Comparison of ENCODE assay signal across 20 mouse cellular contexts in genomic region chr1:122453617-122454016, GRCm38 (mm10).
DNase-seq lines count a peak whose midpoint lies in the region; ATAC-seq and TF ChIP-seq lines count a peak whose summit lies in the region.
"Had no signal": no experiment of that assay in that cellular context is flagged by ENCODE, and none has a peak within 500 bp of the region (broad histone marks: within the 10 kb centered on the region; RNA-seq: fewer than 3 reads in every experiment).

No protein-coding gene starts in this region.

- TF ChIP-seq CTCF in forebrain, postnatal 0 days (IDR thresholded peaks at IDR 0.05; ENCODE audit: low read depth), result no peak

- intact Hi-C loops in left cerebral cortex, postnatal 4 days (cut with DNase I), result no loop called here
- intact Hi-C loops in left cerebral cortex, postnatal 36 days (cut with DNase I), result no loop called here

- H3K4me2 ChIP-seq in forebrain, postnatal 0 days (ENCODE audit: low read depth), result no peak overlapping the region
- H3K4me2 ChIP-seq in forebrain, embryonic 11.5 days (ENCODE audit: low read depth, low read length, severe bottlenecking), result no peak overlapping the region
- H3K4me2 ChIP-seq: limb, embryonic 15.5 days; lung, embryonic 14.5 days; midbrain, embryonic 12.5 days had no signal

- ATAC-seq in forebrain, postnatal 0 days, result peak; percentile 12; the same call in 1 of the 2 replicates
- ATAC-seq in forebrain, embryonic 11.5 days (replicated peaks; ENCODE audit: low FRiP score), result no peak
- ATAC-seq: CD4-positive, CD25-positive, alpha-beta regulatory T cell, adult 4 months; inflammation-experienced regulatory T-cells, adult 6 months had no signal

- no peaks in the 10 kb centered on the region for H3K36me3 ChIP-seq in forebrain, postnatal 0 days (ENCODE audit: insufficient read depth)
- no peaks in the 10 kb centered on the region for H3K36me3 ChIP-seq in forebrain, embryonic 11.5 days (ENCODE audit: control insufficient read depth, insufficient read depth, low read length)
- H3K36me3 ChIP-seq: heart, embryonic 10.5 days; hindbrain, embryonic 10.5 days; limb, embryonic 15.5 days; midbrain, embryonic 12.5 days had no signal

- H3K27ac ChIP-seq in forebrain, postnatal 0 days (ENCODE audit: low read depth, low read length), result no peak overlapping the region
- H3K27ac ChIP-seq in forebrain, embryonic 11.5 days (ENCODE audit: low read depth, low read length), result no peak overlapping the region
- H3K27ac ChIP-seq: heart, embryonic 10.5 days; hindbrain, embryonic 10.5 days; limb, embryonic 15.5 days; liver, embryonic 14.5 days; midbrain, embryonic 12.5 days had no signal

- no peaks in the 10 kb centered on the region for H3K27me3 ChIP-seq in forebrain, postnatal 0 days (ENCODE audit: insufficient read depth, low read length)
- H3K27me3 ChIP-seq in forebrain, embryonic 11.5 days (ENCODE audit: control insufficient read depth, insufficient read depth, low read length), result no peaks in the 10 kb centered on the region
- H3K27me3 ChIP-seq: limb, embryonic 15.5 days; midbrain, embryonic 12.5 days had no signal

- H3K9me3 ChIP-seq in forebrain, postnatal 0 days (ENCODE audit: low read length), result no peaks in the 10 kb centered on the region
- H3K9me3 ChIP-seq in forebrain, embryonic 11.5 days (ENCODE audit: control insufficient read depth, low read length), result no peaks in the 10 kb centered on the region
- H3K9me3 ChIP-seq: heart, embryonic 10.5 days; hindbrain, embryonic 10.5 days; limb, embryonic 15.5 days; midbrain, embryonic 12.5 days had no signal

- H3K9ac ChIP-seq in forebrain, postnatal 0 days, result no peak overlapping the region
- H3K9ac ChIP-seq in forebrain, embryonic 11.5 days (ENCODE audit: low read length), result no peak overlapping the region
- H3K9ac ChIP-seq: limb, embryonic 15.5 days; liver, embryonic 14.5 days; lung, embryonic 14.5 days; midbrain, embryonic 12.5 days had no signal

- 43% methylated on average over 3 of the region's 3 CpGs for WGBS in forebrain, postnatal 0 days
- WGBS in forebrain, embryonic 11.5 days, result 72% methylated on average over 3 of the region's 3 CpGs

- H3K4me3 ChIP-seq in forebrain, postnatal 0 days (ENCODE audit: low read depth, low read length), result no peak overlapping the region
- H3K4me3 ChIP-seq in forebrain, embryonic 11.5 days (ENCODE audit: low read depth, low read length), result no peak overlapping the region
- H3K4me3 ChIP-seq: heart, embryonic 10.5 days; hindbrain, embryonic 10.5 days; limb, embryonic 15.5 days; midbrain, embryonic 12.5 days had no signal

- DNase-seq in adrenal gland, postnatal 10 days, result peak; percentile 30
- no peak for DNase-seq in adrenal gland, postnatal 25 days
- DNase-seq in forebrain, postnatal 0 days, result peak; percentile 49
- DNase-seq in forebrain, embryonic 11.5 days (ENCODE audit: low spot score), result no peak
- DNase-seq in left cerebral cortex, postnatal 4 days, result peak; percentile 42
- no peak for DNase-seq in left cerebral cortex, postnatal 36 days (ENCODE audit: low spot score in 2 of 2)
- peak; percentile 8 for DNase-seq in brain, adult 2 months (ENCODE audit: low read depth, low spot score)
- DNase-seq: cerebellum, adult 18-20 months; kidney, adult 18-20 months; lung, embryonic 14.5 days; right cerebral cortex, postnatal 25 days; spleen, adult 18-20 months; thymus, postnatal 14 days had no signal

- H3K4me1 ChIP-seq in forebrain, postnatal 0 days (ENCODE audit: insufficient read depth), result no peaks in the 10 kb centered on the region
- H3K4me1 ChIP-seq in forebrain, embryonic 11.5 days (replicated peaks; ENCODE audit: control insufficient read depth, insufficient read depth, low read length), result no peaks in the 10 kb centered on the region
- H3K4me1 ChIP-seq: heart, embryonic 10.5 days; hindbrain, embryonic 10.5 days; midbrain, embryonic 12.5 days had no signal

Comparison
In these comparisons a context has a peak if more than half of its experiments do, and no peak if none do; other contexts are left out.
1. DNase-seq: peak in adrenal gland, postnatal 10 days (single experiment), forebrain, postnatal 0 days (single experiment), left cerebral cortex, postnatal 4 days (single experiment) and brain, adult 2 months (single experiment); none in adrenal gland, postnatal 25 days (single experiment), forebrain, embryonic 11.5 days (single experiment) and left cerebral cortex, postnatal 36 days (0 of 2).